Mouse (Mus musculus): ENCODE measurements around the gene Il1rn.

The Il1rn gene

DNA sequence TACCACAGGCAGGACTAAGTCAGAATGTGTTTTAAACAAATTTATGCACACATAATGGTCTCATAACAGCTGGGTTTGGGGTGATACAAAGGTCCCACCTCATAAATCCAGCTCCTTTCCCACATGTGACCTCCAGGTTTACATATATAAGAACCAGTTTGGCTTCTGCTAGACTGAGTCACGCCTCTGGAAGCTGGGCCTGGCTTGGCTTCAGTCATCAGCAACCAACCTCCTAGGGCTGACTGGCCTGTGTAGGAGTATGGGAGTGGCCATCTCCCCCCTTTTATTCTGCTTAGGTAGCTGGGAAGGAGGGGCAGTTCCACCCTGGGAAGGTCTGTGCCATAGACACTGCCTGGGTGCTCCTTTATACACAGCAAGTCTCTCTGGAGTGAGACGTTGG is at the start of gene Il1rn:
TSS of gene Il1rn (plus strand) at position 309 of the 400 bp plus-strand sequence.
- no peak for DNase-seq

- no peak for DNase-seq
Observed at GRCm38 (mm10) chr2:24290896-24291295, 45.8 kb upstream of the Il1rn start, which contains the start of gene Il1f10. Gene Il1f10, plus strand, starts transcription at chr2:24291196.

GRCm38 (mm10) chr2:24294616-24295015 is 42.0 kb upstream of the Il1rn start:
- DNase-seq: no peak

DNA sequence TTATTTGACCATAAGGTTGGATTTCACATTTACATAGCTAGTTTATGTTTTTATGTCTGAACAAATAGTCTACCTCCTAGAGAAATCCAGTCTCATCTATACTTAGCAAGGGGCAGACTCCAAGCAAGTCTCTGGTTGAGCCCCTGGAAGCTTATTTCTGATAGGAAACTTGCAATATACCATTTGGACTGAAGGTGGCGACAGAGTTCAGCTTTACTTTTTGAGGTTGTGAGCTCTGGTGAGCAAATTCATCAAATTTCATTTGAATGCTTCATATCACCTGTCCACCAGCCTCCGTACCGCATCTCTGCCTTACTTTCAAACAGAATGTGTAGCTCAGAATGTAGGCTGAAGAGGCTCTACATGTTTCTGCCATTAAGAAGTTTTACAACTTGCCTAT is 39.8 kb upstream of the Il1rn start:
- DNase-seq: peak in 1 of 2 experiments; percentile 12

- DNase-seq: peak; percentile 4 to 7
Observed at GRCm38 (mm10) chr2:24311302-24312001, 25.2 kb upstream of the Il1rn start.

GRCm38 (mm10) chr2:24316919-24317318 is 19.7 kb upstream of the Il1rn start:
- DNase-seq: no peak

DNA sequence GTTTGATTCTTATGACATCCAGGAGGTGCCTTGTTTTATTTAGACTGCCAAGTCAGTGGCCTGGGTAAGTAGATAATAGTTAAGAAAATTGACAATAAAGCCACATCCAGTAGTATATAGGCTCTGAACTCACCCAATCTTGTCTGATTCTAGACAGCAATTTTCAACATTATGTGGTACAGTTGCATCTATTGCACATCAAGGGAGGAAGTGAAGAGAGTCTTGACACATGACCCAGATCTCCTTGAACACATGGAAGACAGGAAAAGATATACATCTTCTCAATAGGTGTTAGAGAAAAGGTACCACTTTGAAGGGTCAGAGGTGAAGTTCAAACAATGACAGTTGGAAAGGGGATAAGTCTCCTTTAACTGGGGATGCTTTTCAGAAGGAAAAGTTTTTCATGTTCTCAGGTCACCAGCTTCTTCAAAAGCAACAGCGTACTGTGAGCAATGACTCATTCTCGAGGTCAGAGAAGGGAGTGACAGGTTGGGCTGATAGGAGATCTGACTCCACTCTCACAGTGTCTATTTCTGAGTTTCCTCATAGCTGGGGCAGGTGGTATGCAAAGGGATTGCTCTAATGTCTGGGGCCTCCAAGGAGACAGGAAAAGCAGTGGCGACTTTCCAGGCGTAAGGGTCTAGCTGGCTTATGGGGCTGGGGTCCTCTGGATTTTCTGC is 18.6 kb upstream of the Il1rn start:
- DNase-seq: no peak

GRCm38 (mm10) chr2:24335333-24335732 is 1.3 kb upstream of the Il1rn start:
- no peak for DNase-seq

DNA sequence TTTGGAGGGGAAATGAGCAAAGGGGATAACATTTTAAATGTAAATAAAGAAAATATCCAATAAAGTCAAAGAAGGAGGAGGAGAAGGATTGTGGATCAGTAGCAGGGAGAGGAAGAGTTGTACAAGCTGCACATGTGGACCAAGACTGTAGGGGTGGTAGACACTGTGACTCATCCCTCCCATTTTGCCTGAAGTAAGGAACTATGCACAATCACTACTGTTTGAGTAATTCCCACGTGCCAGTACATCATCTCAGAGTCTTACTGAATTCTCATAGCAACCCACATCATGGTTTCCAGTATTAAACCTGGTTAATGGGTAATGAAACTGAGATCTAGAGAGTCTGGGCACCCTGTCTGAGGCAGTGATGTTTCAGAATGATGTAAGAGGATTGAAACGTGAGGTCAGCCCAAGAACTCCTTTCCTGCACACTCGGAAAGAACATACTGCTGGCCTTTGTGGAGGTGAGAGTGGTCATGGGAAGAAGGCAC is 4.8 kb downstream of the Il1rn start:
- DNase-seq: no peak

GRCm38 (mm10) chr2:24344619-24345018 is 8.0 kb downstream of the Il1rn start:
- no peak for DNase-seq

GRCm38 (mm10) chr2:24345056-24345455 is 8.4 kb downstream of the Il1rn start:
- no peak for DNase-seq

GRCm38 (mm10) chr2:24347926-24348325 is 11.3 kb downstream of the Il1rn start:
- no peak for DNase-seq

DNA sequence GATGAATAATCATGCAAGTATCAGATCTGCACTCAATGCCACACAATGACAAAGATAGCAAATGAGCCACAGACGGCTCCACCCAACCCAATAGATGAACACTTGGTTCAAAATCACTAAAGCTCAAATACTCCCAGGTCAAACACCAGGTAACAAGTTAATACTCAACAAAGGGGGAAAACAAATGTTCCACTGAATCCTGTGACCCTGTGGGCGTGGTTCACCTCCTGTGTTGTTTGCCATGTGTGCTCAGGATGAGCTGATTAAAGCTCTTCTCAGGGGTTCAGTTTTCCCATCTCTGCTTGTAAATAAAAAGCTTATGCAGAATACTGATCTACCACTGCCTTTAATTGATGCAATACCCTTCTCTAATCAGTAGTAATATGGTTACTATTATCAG is 14.5 kb downstream of the Il1rn start:
- DNase-seq: no peak

GRCm38 (mm10) chr2:24353042-24353441 is 16.4 kb downstream of the Il1rn start:
- no peak for DNase-seq

GRCm38 (mm10) chr2:24357642-24358041 is 21.0 kb downstream of the Il1rn start:
- peak in 1 of 2 experiments; percentile 21 for DNase-seq

- DNase-seq: no peak
Observed at GRCm38 (mm10) chr2:24359347-24359746, 22.7 kb downstream of the Il1rn start.

DNA sequence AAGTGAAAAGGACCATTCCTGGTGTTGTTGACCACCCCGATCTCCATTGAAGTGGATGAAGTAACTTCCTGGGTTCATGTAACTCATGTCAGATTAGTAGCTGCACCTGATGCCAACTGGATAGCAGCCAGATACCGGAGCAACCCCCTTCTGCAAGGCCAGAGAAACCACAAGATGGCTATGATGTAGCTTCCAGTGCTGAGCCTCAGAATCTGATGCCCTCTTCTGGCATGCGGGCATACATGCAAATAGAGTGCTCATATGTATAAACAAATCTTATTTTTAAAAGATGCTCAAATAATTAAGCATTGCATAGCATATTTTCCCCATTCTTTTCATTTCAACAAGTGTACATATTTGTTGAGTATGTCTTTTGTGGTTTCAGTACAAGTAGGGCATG is 27.2 kb downstream of the Il1rn start:
- DNase-seq: no peak

DNA sequence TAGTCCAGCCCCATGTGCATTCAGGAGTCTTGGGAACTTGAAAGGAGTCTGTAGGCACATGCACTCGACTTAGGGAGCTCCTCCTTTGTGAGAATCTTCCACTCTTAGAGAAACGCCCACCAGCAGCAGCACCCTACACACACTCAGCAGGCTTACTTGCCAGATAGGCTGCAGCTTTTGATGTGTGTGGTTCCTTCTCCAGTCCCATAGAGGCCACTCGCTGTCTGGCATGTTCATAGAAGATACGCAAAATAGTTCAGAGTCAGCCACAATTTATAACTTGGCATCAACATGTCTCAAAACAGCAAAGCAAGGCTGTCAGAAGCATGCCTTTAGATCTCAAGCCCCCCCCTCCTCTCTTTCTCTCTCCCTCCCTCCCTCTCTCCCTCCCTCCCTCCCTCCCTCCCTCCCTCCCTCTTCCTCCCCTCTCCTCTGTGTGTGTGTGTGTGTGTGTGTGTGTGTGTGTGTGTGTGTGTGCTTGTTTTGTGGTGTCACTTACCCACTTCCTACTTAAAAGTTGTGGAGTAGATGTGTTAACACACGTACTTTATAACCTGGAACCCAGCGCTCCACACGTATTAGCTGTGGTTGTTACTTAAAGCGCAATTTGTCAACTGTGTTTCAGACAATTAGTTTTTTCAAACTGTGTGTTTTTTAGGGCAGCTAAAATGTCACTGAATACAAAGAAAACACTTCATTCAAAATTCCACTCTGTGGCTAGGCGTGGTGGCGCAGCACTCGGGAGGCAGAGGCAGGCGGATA is 29.7 kb downstream of the Il1rn start:
- DNase-seq: peak; percentile 4 to 13

- DNase-seq: peak; percentile 53 to 61
Observed at GRCm38 (mm10) chr2:24367030-24367894, 30.6 kb downstream of the Il1rn start, which contains the start of gene Psd4. Gene Psd4, plus strand, starts transcription at chr2:24367580.

DNA sequence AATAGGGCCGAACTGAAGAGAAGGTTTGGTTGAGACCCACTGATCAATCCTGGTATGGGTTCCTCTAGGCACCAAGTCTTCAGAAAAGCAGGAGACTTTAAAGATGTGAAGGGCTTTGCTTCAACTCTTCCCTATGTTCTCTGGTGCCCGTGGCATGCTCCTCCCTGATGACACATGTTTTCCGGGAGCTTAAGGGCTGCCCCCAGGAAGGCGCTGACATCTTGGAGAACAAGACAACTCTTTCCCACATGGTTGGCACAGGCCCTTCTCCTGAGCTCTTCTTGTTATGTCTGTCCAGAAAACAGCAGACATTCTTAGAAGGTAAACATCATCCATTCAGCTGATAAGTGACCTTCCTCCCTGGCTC is 31.2 kb downstream of the Il1rn start:
- no peak for DNase-seq

DNA sequence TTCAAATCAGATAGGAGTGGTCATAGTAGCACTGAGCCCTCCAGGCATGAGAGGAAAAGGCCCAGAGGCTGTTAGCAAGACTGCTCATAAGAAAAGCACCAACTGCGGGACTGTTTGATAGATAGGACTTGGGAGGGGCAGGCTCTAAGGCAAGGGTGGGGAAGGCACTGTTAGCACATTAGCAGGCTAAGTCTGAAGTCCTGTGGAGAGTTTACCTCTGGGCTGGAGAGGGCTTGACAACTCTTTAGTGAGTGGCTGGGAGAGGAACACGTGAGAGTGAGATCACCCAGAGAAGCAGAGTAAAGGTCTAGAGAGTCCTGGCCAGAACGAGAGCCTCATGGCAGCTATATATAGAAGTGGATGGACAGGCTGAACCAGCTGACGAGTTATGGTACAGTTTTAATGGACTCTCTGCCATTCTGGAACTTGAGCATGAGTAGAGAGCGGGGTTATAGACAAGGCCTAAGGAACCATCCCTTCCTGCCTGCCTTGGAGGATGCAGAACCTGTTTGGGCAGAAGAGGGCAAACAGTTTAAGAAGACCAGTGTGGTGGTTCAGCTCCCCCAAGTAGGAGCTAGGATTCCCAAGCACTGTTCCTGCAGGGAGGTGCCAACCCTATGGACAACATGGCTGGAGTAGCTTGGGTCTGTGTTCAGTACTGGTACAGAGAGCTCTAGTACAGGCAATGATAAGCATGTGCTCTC is 42.2 kb downstream of the Il1rn start:
- DNase-seq: no peak
